Mouse (Mus musculus): ENCODE results near the gene Asb4. TPM values are rescaled to one million over a fixed set of nuclear protein-coding genes. Genes with fewer than 3 reads are reported as not detected.

The Asb4 gene
- polyA plus RNA-seq, 1 experiment from 2014 or later = 22.7 TPM

DNA sequence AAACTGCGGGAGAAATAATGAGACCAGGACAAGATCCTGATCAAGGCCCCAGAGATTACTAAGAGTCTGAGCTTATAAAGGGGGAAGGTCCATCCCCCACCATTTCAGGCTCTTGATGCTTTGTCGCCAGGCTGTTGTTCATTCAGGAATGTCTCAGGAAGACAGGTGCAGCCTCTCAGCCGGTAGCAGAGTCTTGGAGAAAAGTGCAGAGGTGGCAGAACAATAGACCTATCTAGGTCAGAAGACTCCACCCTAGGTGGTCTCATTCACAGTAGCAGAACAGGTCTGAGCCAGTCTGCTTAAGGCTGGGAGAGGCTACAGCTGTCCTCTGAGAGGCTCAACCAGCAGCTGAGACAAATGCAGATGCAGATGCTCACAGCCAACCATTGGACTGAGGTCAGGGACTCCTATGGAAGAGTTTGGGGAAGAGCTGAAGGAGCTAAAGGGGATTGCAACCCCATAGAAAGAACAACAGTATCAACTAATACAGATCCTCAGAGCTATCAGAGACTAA lies 99.1 kb downstream of the Asb4 start:
- H3K4me2 ChIP-seq (ENCODE audit: low read length) = no peak overlapping the region
- no peak overlapping the region for H3K4me3 ChIP-seq (ENCODE audit: low read depth, low read length)
- H3K9me3 ChIP-seq (replicated peaks; ENCODE audit: control insufficient read depth, low read length) = no peaks in the 10 kb centered on the region
- ATAC-seq (no peak), DNase-seq (ENCODE audit: low spot score) (no peak)
- no peaks in the 10 kb centered on the region for H3K27me3 ChIP-seq (replicated peaks; ENCODE audit: control insufficient read depth, insufficient read depth, low read length)
- H3K36me3 ChIP-seq (ENCODE audit: control insufficient read depth, insufficient read depth, low read length) = no peaks in the 10 kb centered on the region
- H3K4me1 ChIP-seq (ENCODE audit: control insufficient read depth, insufficient read depth, low read length) = no peaks in the 10 kb centered on the region
- WGBS = 49% methylated on average over 3 of the region's 3 CpGs
- no peak overlapping the region for H3K9ac ChIP-seq (ENCODE audit: low read length)
- H3K27ac ChIP-seq (ENCODE audit: low read depth, low read length) = no peak overlapping the region

Other genes starting within 250 kb of the Asb4 start
- 0.28 and 0.37 TPM in 2 replicates for gene Pon1, start 189.4 kb upstream of the Asb4 start, polyA plus RNA-seq (2014; fragmentation: Nextera tagmentation; extraction: Ambion mirVana)
- gene Pon3, start 127.1 kb upstream of the Asb4 start, polyA plus RNA-seq (2014; fragmentation: Nextera tagmentation; extraction: Ambion mirVana) = 4.1 and 4.8 TPM in 2 replicates
- 11.7 and 15.0 TPM in 2 replicates for gene Pon2, start 84.9 kb upstream of the Asb4 start, polyA plus RNA-seq (2014; fragmentation: Nextera tagmentation; extraction: Ambion mirVana)
- 1.2 and 2.7 TPM in 2 replicates for gene Pdk4, start 112.9 kb downstream of the Asb4 start, polyA plus RNA-seq (2014; fragmentation: Nextera tagmentation; extraction: Ambion mirVana)